Mouse (Mus musculus) hindbrain, postnatal 0 days (tissue): ENCODE results near the gene Echs1. TPM values are rescaled to one million over a fixed set of nuclear protein-coding genes. Genes with fewer than 3 reads are reported as not detected.

Experiments
- ATAC-seq: fragments of 200-750 bp; cut with Nextera tagmentation; 2 replicates; pipeline ENCODE4 v1.8.0; 2017; ENCODE audit warnings: mild to moderate bottlenecking, moderate TSS enrichment, moderate library complexity
- DNase-seq: peaks from one replicate; pipeline ENCODE4 v3.0.0-alpha.2; 2015; ENCODE audit warnings: low spot score
- H3K27ac ChIP-seq: fragments of 300-500 bp; sonication (generic); 2 replicates; pipeline ENCODE4 v1.5.1; 2014; ENCODE audit warnings: mild to moderate bottlenecking
- H3K27me3 ChIP-seq: fragments of 300-500 bp; sonication (generic); 2 replicates; pipeline ENCODE4 v1.6.1; 2014; ENCODE audit warnings: low read length, mixed read lengths; ENCODE audit not compliant: insufficient read depth
- H3K36me3 ChIP-seq: fragments of 300-500 bp; sonication (generic); 2 replicates; pipeline ENCODE4 v1.6.1; 2014; ENCODE audit warnings: low read length, mixed read lengths; ENCODE audit not compliant: insufficient read depth
- H3K4me1 ChIP-seq: fragments of 300-500 bp; sonication (generic); 2 replicates; pipeline ENCODE4 v1.6.1; 2014; ENCODE audit warnings: antibody characterized with exemption, low read length, mixed read lengths; ENCODE audit not compliant: insufficient read depth
- H3K4me2 ChIP-seq: fragments of 300-500 bp; sonication (generic); 2 replicates; pipeline ENCODE4 v1.6.1; 2014; ENCODE audit warnings: low read depth, mild to moderate bottlenecking, low read length, moderate library complexity, mixed read lengths
- H3K4me3 ChIP-seq: fragments of 300-500 bp; sonication (generic); 2 replicates; pipeline ENCODE4 v1.5.1; 2014; ENCODE audit warnings: low read length
- H3K9ac ChIP-seq: fragments of 300-500 bp; sonication (generic); replicated peaks from 2 replicates; pipeline ENCODE4 v1.6.1; 2014; ENCODE audit warnings: mild to moderate bottlenecking, low read length, moderate library complexity, mixed read lengths
- H3K9me3 ChIP-seq: fragments of 300-500 bp; sonication (generic); 2 replicates; pipeline ENCODE4 v1.6.1; 2016; ENCODE audit warnings: low read length, mixed read lengths
- CTCF ChIP-seq: IDR thresholded peaks from 2 replicates; pipeline ENCODE4 v1.5.1; 2016; ENCODE audit warnings: antibody characterized with exemption, control low read depth, low read depth
- WGBS: fragments of 180-500 bp; shearing (Covaris S2); extraction: QIAGEN DNeasy Blood & Tissue Kit; methylation state at CpG from one replicate; pipeline ENCODE4 v1.1.7; 2014; 5-methylcytosine and 5-hydroxymethylcytosine counted together
- polyA plus RNA-seq: library from polyadenylated mRNA; unstranded; fragments of >200 nt; fragmentation: Nextera tagmentation; extraction: Ambion mirVana; gene quantifications from 2 replicates; pipeline ENCODE4 v1.2.1, GENCODE M21; 2015
- total RNA-seq: library from RNA; depleted of rRNA; stranded (reverse); fragments of >200 nt; gene quantifications from 2 replicates; pipeline ENCODE4 v1.2.3, GENCODE M21; 2014; rRNA removed

Echs1 gene
- total and polyA plus RNA-seq, 2 experiments from 2014 or later, result 91.5 to 136 TPM

DNA sequence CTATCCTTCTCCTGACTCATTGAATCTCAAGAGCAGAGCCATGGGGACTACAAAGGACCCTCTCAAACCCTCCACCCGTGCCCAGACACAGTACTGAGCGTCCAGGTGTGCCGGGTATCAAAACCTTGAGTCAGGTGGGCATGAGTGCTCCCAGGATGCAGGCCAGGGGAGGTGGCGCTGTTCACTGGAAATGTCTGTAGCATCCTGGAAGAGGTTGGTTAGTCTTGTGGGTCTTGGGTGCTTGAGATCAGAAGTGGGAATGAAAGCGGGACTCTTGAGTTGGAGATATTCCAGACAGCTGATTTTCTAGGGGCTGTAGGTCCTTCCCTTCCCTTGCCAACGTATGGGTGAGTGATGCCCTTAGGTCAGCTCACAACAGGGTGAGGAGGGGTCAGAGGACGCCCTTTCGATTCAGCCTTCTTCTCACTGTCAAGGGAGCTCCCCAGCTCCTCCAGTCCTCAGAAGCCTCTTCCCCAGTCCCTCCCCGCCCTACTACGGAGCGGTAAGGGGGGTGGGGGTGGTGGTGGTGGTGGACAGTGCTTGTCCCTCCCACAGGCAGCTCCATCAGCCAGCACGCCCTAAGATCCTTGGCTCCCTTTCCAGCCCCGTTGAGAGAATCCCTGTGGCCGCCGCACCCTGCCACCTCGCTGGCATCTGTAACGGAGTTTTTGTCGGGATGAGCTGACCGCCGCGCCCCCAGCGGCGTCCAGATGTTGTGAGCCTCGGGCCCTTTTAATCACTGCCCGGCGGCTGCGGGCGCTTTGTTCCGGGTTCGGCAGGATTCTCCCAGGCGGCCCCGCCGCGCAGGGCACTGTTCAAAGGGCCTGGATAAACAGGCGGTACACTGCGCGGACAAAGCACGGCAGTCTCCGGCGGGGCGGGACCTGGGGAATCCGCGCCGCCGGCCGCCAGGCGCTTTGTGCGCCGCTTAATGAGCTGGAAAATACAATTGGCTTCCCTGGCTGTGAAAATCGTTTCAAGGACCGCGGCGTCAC lies 58.6 kb downstream of the Echs1 start:
- H3K9ac ChIP-seq, result peak overlapping the region; percentile 66
- H3K27me3 ChIP-seq, result peaks cover 6% of the 10 kb centered on the region; the same call in 1 of the 2 replicates
- peak overlapping the region; percentile 49 for H3K4me3 ChIP-seq
- ATAC-seq (peak; percentile 83), DNase-seq (peak; percentile 83)
- TF ChIP-seq CTCF, result peak; percentile 38
- 2% methylated on average over 52 of the region's 53 CpGs for WGBS
- H3K9me3 ChIP-seq, result no peaks in the 10 kb centered on the region
- peak overlapping the region; percentile 60 for H3K27ac ChIP-seq
- peak overlapping the region; percentile 72 for H3K4me2 ChIP-seq
- no peaks in the 10 kb centered on the region for H3K36me3 ChIP-seq
- 0 out of 2 replicates have a peak, but pooled peaks cover 6% of the 10 kb centered on the region for H3K4me1 ChIP-seq

Other genes with a start within 250 kb of the Echs1 start
- 53.6 and 63.1 TPM in 2 replicates for gene Kndc1, start 221.8 kb downstream of the Echs1 start, total RNA-seq
- gene Kndc1, start 221.8 kb downstream of the Echs1 start, polyA plus RNA-seq, result 12.7 and 12.8 TPM in 2 replicates
- not detected in 2 replicates for gene Utf1, start 172.7 kb downstream of the Echs1 start, total RNA-seq
- not detected in 2 replicates for gene Utf1, start 172.7 kb downstream of the Echs1 start, polyA plus RNA-seq
- 2.9 TPM in 1 of 2 replicates, not detected in the other for gene 6430531B16Rik, start 137.7 kb downstream of the Echs1 start, total RNA-seq
- 1.3 and 1.8 TPM in 2 replicates for gene 6430531B16Rik, start 137.7 kb downstream of the Echs1 start, polyA plus RNA-seq
- gene Adam8, start 123.9 kb downstream of the Echs1 start, total RNA-seq, result 1.7 and 2.2 TPM in 2 replicates
- 0.48 and 0.57 TPM in 2 replicates for gene Adam8, start 123.9 kb downstream of the Echs1 start, polyA plus RNA-seq
- gene Zfp511, start 80.1 kb downstream of the Echs1 start, total RNA-seq, result 23.3 and 42.9 TPM in 2 replicates
- 60.5 and 63.9 TPM in 2 replicates for gene Zfp511, start 80.1 kb downstream of the Echs1 start, polyA plus RNA-seq
- 61.7 and 63.7 TPM in 2 replicates for gene Tubgcp2, start 79.8 kb downstream of the Echs1 start, total RNA-seq
- 58.3 TPM in 2 replicates for gene Tubgcp2, start 79.8 kb downstream of the Echs1 start, polyA plus RNA-seq
- 0.94 and 1.2 TPM in 2 replicates for gene Msx3, start 67.4 kb downstream of the Echs1 start, total RNA-seq
- 1.9 and 2.0 TPM in 2 replicates for gene Msx3, start 67.4 kb downstream of the Echs1 start, polyA plus RNA-seq
- 422 and 452 TPM in 2 replicates for gene Caly, start 33.9 kb downstream of the Echs1 start, total RNA-seq
- gene Caly, start 33.9 kb downstream of the Echs1 start, polyA plus RNA-seq, result 460 and 486 TPM in 2 replicates
- not detected in 2 replicates for gene Prap1, start 23.1 kb downstream of the Echs1 start, total RNA-seq
- not detected in 2 replicates for gene Prap1, start 23.1 kb downstream of the Echs1 start, polyA plus RNA-seq
- 34.3 and 36.2 TPM in 2 replicates for gene Fuom, start 14.0 kb downstream of the Echs1 start, total RNA-seq
- 53.0 and 54.3 TPM in 2 replicates for gene Fuom, start 14.0 kb downstream of the Echs1 start, polyA plus RNA-seq
- gene Paox, start 677 bp downstream of the Echs1 start, total RNA-seq, result 9.4 and 15.2 TPM in 2 replicates
- gene Paox, start 677 bp downstream of the Echs1 start, polyA plus RNA-seq, result 8.9 TPM in 2 replicates
- 6.4 and 7.2 TPM in 2 replicates for gene Mtg1, start 21.1 kb upstream of the Echs1 start, total RNA-seq
- gene Mtg1, start 21.1 kb upstream of the Echs1 start, polyA plus RNA-seq, result 32.6 and 33.5 TPM in 2 replicates
- gene Sprn, start 38.4 kb upstream of the Echs1 start, total RNA-seq, result 64.7 and 66.4 TPM in 2 replicates
- 27.2 and 29.9 TPM in 2 replicates for gene Sprn, start 38.4 kb upstream of the Echs1 start, polyA plus RNA-seq
- gene Olfr522, start 48.3 kb upstream of the Echs1 start, total RNA-seq, result not detected in 2 replicates
- not detected in 2 replicates for gene Olfr522, start 48.3 kb upstream of the Echs1 start, polyA plus RNA-seq
- not detected in 2 replicates for gene Olfr523, start 56.7 kb upstream of the Echs1 start, total RNA-seq
- gene Olfr523, start 56.7 kb upstream of the Echs1 start, polyA plus RNA-seq, result not detected in 2 replicates
- not detected in 2 replicates for gene Olfr524, start 89.5 kb upstream of the Echs1 start, total RNA-seq
- gene Olfr524, start 89.5 kb upstream of the Echs1 start, polyA plus RNA-seq, result not detected in 2 replicates
- gene Cd163l1, start 101.8 kb upstream of the Echs1 start, total RNA-seq, result not detected in 2 replicates
- gene Cd163l1, start 101.8 kb upstream of the Echs1 start, polyA plus RNA-seq, result not detected in 2 replicates
- gene 5830411N06Rik, start 130.8 kb upstream of the Echs1 start, total RNA-seq, result not detected in 2 replicates
- gene 5830411N06Rik, start 130.8 kb upstream of the Echs1 start, polyA plus RNA-seq, result 0.10 TPM in 1 of 2 replicates, not detected in the other
- not detected in 2 replicates for gene Olfr525, start 204.4 kb upstream of the Echs1 start, total RNA-seq
- gene Olfr525, start 204.4 kb upstream of the Echs1 start, polyA plus RNA-seq, result not detected in 2 replicates
- not detected in 2 replicates for gene Olfr527, start 217.5 kb upstream of the Echs1 start, total RNA-seq
- not detected in 2 replicates for gene Olfr527, start 217.5 kb upstream of the Echs1 start, polyA plus RNA-seq
- gene Olfr60, start 245.2 kb upstream of the Echs1 start, total RNA-seq, result not detected in 2 replicates
- gene Olfr60, start 245.2 kb upstream of the Echs1 start, polyA plus RNA-seq, result not detected in 2 replicates